Mouse (Mus musculus): ENCODE results near the gene Ahdc1.

DNA sequence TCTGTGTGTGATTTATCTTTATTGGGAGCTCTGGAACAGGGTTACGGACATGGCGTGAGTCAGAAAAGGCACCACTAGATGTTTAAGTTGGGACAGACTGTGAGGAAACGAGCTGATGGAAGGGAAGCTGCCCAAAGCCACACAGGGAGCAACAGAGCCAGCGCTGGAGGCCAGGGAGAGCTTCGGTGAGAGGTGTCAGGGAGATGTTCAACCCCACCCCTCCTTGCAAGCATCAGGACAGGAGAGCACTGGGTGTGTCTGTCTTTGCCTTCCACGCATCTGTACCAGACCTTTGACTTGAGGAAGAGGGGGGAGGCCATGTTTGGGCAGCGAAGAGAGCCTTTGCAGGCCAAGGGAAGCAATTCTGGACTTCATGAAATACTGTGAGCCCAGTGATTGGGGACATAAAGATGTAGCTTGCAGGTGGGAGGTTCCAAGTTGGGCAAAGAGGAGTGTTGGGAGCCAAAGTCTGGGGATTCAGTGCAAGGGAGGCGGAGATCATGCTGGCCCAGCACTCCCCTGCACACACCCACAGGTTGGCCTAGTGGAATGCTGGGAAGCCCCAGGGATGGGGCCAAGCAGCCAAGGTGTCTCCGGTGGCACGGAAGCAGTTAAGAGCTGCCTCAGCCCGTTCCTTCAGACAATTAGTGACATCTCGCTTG is 35.8 kb downstream of the Ahdc1 start:
- TF ChIP-seq CTCF (IDR thresholded peaks at IDR 0.05; ENCODE audit: low read depth, low read length) (no peak), POLR2AphosphoS5 (IDR thresholded peaks at IDR 0.05; ENCODE audit: insufficient replicate concordance, low read depth, low read length) (no peak), GATA1 (IDR thresholded peaks at IDR 0.05; ENCODE audit: borderline replicate concordance, low read length) (no peak), TAL1 (conservative IDR thresholded peaks at IDR 0.05; ENCODE audit: low read depth, low read length) (no peak)

All from G1E (cell line).